Mouse (Mus musculus) heart, postnatal 4 days (tissue): ENCODE data around the gene Emc3. TPM values are rescaled to one million over a fixed set of nuclear protein-coding genes. Genes with fewer than 3 reads are reported as not detected.

Experiments used
- DNase-seq: peaks from one replicate; pipeline ENCODE4 v3.0.0; 2021
- total RNA-seq, 2 experiments: library from RNA; stranded (reverse); gene quantifications; 2 replicates each; pipeline ENCODE4 v1.2.3; 2021

The Emc3 gene
- total RNA-seq, 2 experiments from 2014 or later: 61.9 to 63.6 TPM

GRCm38 (mm10) chr6:113495071-113495675 lies 36.3 kb downstream of the Emc3 start:
- DNase-seq: no peak

GRCm38 (mm10) chr6:113494258-113494788 lies 37.1 kb downstream of the Emc3 start:
- peak; percentile 83 for DNase-seq

- no peak for DNase-seq
These were observed 39.2 kb downstream of the Emc3 start for GRCm38 (mm10) chr6:113492101-113492864.

GRCm38 (mm10) chr6:113489410-113489809 lies 42.0 kb downstream of the Emc3 start:
- no peak for DNase-seq

GRCm38 (mm10) chr6:113487125-113487576 lies 44.3 kb downstream of the Emc3 start:
- no peak for DNase-seq

GRCm38 (mm10) chr6:113483729-113484128 lies 47.7 kb downstream of the Emc3 start:
- no peak for DNase-seq

- DNase-seq: peak; percentile 93
These were observed 48.3 kb downstream of the Emc3 start, which contains the start of gene Creld1 for GRCm38 (mm10) chr6:113483100-113483615. Gene Creld1, plus strand, starts transcription at chr6:113483297.

- peak; percentile 40 for DNase-seq
These were observed 48.9 kb downstream of the Emc3 start for GRCm38 (mm10) chr6:113482477-113483099.

- peak; percentile 50 for DNase-seq
These were observed 50.7 kb downstream of the Emc3 start for GRCm38 (mm10) chr6:113480555-113481373.

- DNase-seq: no peak
These were observed 52.5 kb downstream of the Emc3 start for GRCm38 (mm10) chr6:113478906-113479305.

GRCm38 (mm10) chr6:113477353-113477752 lies 54.1 kb downstream of the Emc3 start:
- DNase-seq: no peak

- no peak for DNase-seq
These were observed 57.7 kb downstream of the Emc3 start for GRCm38 (mm10) chr6:113473715-113474114.

GRCm38 (mm10) chr6:113473246-113473645 lies 58.2 kb downstream of the Emc3 start:
- no peak for DNase-seq

- no peak for DNase-seq
These were observed 59.4 kb downstream of the Emc3 start for GRCm38 (mm10) chr6:113472061-113472460.

- peak; percentile 69 for DNase-seq
These were observed 60.0 kb downstream of the Emc3 start, which contains the start of gene Il17rc for GRCm38 (mm10) chr6:113471297-113471936. Gene Il17rc, plus strand, starts transcription at chr6:113471427.

GRCm38 (mm10) chr6:113469432-113469831 lies 62.0 kb downstream of the Emc3 start:
- peak; percentile 86 for DNase-seq

- DNase-seq: peak; percentile 81
These were observed 62.4 kb downstream of the Emc3 start for GRCm38 (mm10) chr6:113469021-113469420.

- DNase-seq: no peak
These were observed 62.9 kb downstream of the Emc3 start for GRCm38 (mm10) chr6:113468512-113468911.

GRCm38 (mm10) chr6:113465602-113466001 lies 65.8 kb downstream of the Emc3 start:
- DNase-seq: no peak
